Mouse (Mus musculus) skeletal muscle tissue, adult 2 months (tissue): Measurements from ENCODE around the gene Bub1b.

ENCODE experiments used
- DNase-seq: peaks from one replicate; pipeline ENCODE4 v3.0.0-alpha.2; 2012; ENCODE audit warnings: low read depth, low spot score

Gene Bub1b

DNA sequence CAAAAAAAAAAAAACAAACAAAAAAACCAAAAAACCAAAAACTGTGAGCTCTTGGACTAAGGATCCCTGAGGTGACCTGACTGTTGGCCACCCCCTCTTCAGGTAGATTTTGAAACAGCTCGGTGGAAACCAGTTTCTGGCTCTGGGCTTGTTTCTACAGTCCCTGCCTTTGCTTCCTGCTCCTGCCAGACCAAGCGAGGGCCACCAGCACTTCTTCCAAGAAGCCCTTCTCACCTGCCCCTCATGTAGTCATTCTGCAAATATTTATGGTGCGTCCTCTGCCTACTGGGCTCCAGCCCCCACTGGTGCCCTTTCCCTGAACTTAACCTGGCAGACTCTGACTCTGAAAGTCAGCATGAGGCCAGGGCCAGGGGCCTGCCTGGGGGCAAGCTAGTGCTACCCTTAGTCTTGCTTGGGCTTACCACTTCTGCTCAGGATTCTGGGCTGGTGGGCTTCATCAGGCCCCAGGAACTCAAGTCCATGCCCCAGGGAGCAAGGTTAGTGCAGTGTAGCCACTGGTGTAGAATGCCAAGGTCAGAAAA is 67.0 kb downstream of the Bub1b start:
- no peak for DNase-seq

GRCm38 (mm10) chr2:118665616-118666015 is 67.6 kb downstream of the Bub1b start:
- DNase-seq = no peak

- DNase-seq = no peak
These were observed 69.2 kb downstream of the Bub1b start for GRCm38 (mm10) chr2:118667181-118667580.

GRCm38 (mm10) chr2:118669245-118669644 is 71.2 kb downstream of the Bub1b start:
- DNase-seq = no peak

DNA sequence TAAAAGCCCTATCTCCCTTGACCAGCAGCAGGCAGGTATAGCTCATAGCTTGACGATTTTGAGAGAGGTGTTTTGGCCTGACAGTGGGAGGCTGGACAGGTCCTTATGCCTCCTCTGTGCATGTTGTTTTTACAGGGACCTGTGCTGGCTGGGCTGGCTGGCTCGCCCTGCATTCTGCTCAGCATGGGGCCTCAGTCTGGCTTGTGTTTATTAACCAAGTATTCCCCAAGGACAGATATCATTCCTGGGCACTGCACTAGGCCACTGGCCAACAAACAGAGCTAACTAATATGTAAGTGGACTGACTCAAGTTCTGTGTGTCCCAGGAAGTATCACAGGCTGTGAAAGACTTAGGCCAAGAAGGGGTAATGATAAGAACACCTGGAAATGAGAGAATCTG is 71.8 kb downstream of the Bub1b start:
- DNase-seq = no peak

GRCm38 (mm10) chr2:118671728-118672127 is 73.7 kb downstream of the Bub1b start:
- no peak for DNase-seq

- DNase-seq = no peak
These were observed 75.9 kb downstream of the Bub1b start for GRCm38 (mm10) chr2:118673686-118674465.

DNA sequence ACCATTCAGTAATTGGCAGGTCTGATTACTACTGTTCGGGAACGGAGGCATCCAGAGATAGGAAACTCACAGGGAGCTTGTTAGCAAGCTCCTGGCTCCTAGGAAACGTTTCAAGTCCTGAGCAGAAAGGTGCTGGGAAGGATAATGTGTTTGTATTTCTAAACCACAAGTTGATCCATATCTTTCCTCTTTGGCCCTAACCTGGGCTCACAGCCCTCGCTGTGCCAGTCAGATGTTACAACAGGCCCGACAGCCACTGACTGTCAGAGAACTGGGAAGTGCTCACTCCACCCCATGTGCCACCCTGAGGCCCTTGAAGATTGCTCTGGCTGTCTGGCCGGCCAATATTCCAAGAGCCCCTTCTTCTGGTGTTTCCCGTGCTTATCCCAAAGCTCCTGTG is 76.5 kb downstream of the Bub1b start:
- DNase-seq = no peak

- no peak for DNase-seq
These were observed 79.1 kb downstream of the Bub1b start for GRCm38 (mm10) chr2:118676839-118677741.

- no peak for DNase-seq
These were observed 79.8 kb downstream of the Bub1b start for GRCm38 (mm10) chr2:118677817-118678216.

- DNase-seq = no peak
These were observed 81.6 kb downstream of the Bub1b start for GRCm38 (mm10) chr2:118679577-118679976.

DNA sequence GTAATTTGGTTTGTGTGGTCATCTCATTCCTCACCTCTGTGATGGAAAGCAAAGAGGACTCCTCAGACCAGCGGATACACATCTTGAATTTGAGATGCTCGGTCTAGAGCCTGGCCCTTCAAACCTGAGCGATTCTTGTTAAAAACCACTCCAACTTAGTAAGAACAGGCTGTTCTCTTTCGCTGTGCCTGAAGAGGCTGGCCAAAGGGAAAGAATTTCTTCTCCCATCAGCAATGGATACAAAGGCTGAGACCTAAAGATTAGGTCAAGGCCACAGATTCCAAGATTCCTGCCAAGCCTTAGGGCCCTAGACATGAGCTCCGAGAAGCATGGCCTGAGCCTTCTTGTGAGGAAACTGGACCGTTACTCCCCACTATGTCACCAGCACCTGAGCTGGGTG is 82.9 kb downstream of the Bub1b start:
- DNase-seq = no peak

- DNase-seq = no peak
These were observed 84.7 kb downstream of the Bub1b start for GRCm38 (mm10) chr2:118682544-118683260.

DNA sequence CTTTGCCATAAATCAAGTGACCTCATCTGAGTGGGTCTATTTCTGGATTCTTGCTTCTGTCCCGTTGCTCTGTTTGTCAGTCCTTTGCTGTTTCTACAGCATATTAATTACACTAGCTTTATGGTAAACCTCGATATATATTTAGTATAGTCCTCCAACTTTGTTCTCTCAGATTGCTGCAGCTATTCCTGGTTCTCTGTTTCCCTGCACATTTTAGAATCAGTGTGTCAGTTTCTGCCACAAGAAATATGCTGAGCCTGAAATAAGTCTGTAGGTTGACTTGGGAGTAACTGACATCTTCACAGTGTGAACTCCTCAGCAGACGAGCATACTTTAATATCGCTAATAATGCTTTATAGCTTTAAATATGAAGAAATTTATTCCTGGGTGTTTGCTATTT is 87.1 kb downstream of the Bub1b start:
- DNase-seq = no peak

DNA sequence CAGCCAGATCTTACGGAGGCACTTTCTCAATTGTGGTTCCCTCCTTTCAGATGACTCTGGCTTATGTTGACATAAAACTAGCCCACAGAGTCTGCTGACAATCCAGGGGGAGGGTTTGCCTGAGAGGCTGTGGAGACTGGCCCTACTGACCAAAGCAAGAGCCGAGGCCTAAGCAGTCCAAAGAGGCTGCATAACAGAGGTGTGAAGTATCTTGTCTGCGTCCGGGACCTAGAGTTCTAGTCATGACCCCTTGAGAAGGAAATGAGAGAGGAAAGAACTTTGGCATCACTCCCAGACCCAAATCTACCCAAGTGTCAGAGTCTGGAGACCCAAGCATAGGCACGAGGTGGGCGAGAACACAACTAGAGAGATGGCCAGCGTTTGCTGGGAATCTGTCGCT is 88.7 kb downstream of the Bub1b start:
- DNase-seq = no peak

DNA sequence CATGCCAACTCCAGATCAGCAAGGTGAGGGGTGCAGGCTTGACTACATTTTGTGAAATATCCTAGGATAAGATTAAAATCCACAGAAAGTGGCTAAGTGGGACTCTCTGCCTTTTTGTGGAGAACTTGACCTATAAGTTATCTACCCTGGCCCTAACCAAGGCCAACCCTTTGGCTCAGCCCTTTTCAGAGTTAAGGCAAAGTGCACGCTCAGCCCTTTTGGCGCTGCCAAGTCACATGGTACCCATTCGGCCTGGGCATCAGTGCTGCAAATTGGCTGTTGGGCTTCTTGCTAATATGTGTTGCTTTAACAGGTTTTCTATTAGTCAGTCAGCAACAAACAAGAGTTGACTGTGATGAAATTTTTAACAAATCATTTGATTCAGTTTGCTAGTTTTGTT is 89.8 kb downstream of the Bub1b start:
- DNase-seq = no peak

- DNase-seq = no peak
These were observed 91.9 kb downstream of the Bub1b start for GRCm38 (mm10) chr2:118689875-118690274.
